24 mouse cellular contexts compared by ENCODE assay signal in the genomic region with DNA sequence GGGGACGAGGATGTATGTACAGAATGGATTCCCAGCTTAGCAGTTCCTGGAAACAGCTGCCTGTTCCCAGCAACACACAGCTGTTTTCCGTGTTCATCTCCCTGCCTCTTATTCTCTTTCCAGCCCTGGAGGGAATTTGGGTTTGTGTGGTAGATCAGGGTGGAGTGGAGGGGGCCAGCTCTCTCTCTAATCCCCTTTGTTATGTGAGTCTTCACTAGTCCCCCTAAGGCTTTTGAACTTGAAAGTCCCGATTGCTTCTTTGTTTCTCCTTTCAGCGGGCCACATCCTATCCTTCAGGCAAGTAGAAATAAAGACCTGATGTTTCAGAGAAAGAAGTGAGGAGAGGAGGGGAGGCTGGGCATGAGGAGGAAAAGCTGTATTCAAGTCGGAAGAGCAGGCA. TPM values are rescaled to one million over a fixed set of nuclear protein-coding genes. Genes with fewer than 3 reads are reported as not detected.
DNase-seq lines count a peak whose midpoint lies in the region; ATAC-seq and TF ChIP-seq lines count a peak whose summit lies in the region.
"Had no signal": no experiment of that assay in that cellular context is flagged by ENCODE, and none has a peak within 500 bp of the region (broad histone marks: within the 10 kb centered on the region; RNA-seq: fewer than 3 reads in every experiment).

No protein-coding gene starts in this region.

- no peak overlapping the region for H3K9ac ChIP-seq in embryonic facial prominence, embryonic 15.5 days
- H3K9ac ChIP-seq: hindbrain, embryonic 14.5 days; limb, embryonic 15.5 days; liver, embryonic 15.5 days; neural tube, embryonic 13.5 days had no signal

- no peak overlapping the region for H3K4me3 ChIP-seq in embryonic facial prominence, embryonic 15.5 days (replicated peaks)
- no peak overlapping the region for H3K4me3 ChIP-seq in heart, embryonic 10.5 days
- H3K4me3 ChIP-seq: limb, embryonic 15.5 days; liver, embryonic 15.5 days; myocyte; neural tube, embryonic 13.5 days had no signal

- peak overlapping the region; percentile 44 for H3K27ac ChIP-seq in embryonic facial prominence, embryonic 15.5 days (replicated peaks)
- no peak overlapping the region for H3K27ac ChIP-seq in heart, embryonic 10.5 days
- H3K27ac ChIP-seq: hindbrain, embryonic 14.5 days; limb, embryonic 15.5 days; liver, embryonic 15.5 days; neural tube, embryonic 13.5 days had no signal

- peak; percentile 64 for DNase-seq in retina, postnatal 1 day
- DNase-seq in retina, embryonic 14.5 days (ENCODE audit: low spot score), result no peak
- peak; percentile 34 for DNase-seq in brain, embryonic 14.5 days (ENCODE audit: low read depth)
- DNase-seq in kidney, adult 18-20 months, result no peak
- DNase-seq in heart, embryonic 10.5 days (ENCODE audit: low spot score), result no peak
- DNase-seq in left cerebral cortex, postnatal 25 days (ENCODE audit: low spot score in 2 of 2), result no peak
- DNase-seq: adrenal gland, postnatal 36 days; cerebellum, adult 11-12 months; cerebellum, postnatal 14 days; gastrocnemius, postnatal 25 days; heart, adult 18-20 months; kidney, adult 8-10 months; kidney, postnatal 10 days; lung, postnatal 4 days; right cerebral cortex, adult 18-20 months; right cerebral cortex, postnatal 4 days; thymus, postnatal 14 days had no signal

- no peak for TF ChIP-seq CTCF in brain, embryonic 14.5 days (IDR thresholded peaks at IDR 0.05; ENCODE audit: borderline replicate concordance, extremely low read depth, insufficient read depth, insufficient read length)

- peak; percentile 31; the same call in 1 of the 2 replicates for ATAC-seq in embryonic facial prominence, embryonic 15.5 days (ENCODE audit: insufficient number of reproducible peaks, low FRiP score, low TSS enrichment, low read depth)

- H3K4me2 ChIP-seq in embryonic facial prominence, embryonic 15.5 days (replicated peaks), result no peak overlapping the region
- H3K4me2 ChIP-seq: hindbrain, embryonic 14.5 days; limb, embryonic 15.5 days; liver, embryonic 15.5 days; neural tube, embryonic 13.5 days had no signal

- 7% methylated on average over 5 of the region's 5 CpGs for WGBS in embryonic facial prominence, embryonic 15.5 days
- 28% methylated on average over 5 of the region's 5 CpGs for WGBS in heart, embryonic 10.5 days

- no peaks in the 10 kb centered on the region for H3K9me3 ChIP-seq in embryonic facial prominence, embryonic 15.5 days (replicated peaks)
- H3K9me3 ChIP-seq in heart, embryonic 10.5 days, result no peaks in the 10 kb centered on the region
- H3K9me3 ChIP-seq: limb, embryonic 15.5 days; liver, embryonic 15.5 days; neural tube, embryonic 13.5 days had no signal

- no peaks in the 10 kb centered on the region for H3K27me3 ChIP-seq in embryonic facial prominence, embryonic 15.5 days
- peaks cover 97% of the 10 kb centered on the region for H3K27me3 ChIP-seq in heart, embryonic 10.5 days (ENCODE audit: insufficient read depth, poor library complexity, severe bottlenecking)
- H3K27me3 ChIP-seq: limb, embryonic 15.5 days; neural tube, embryonic 13.5 days had no signal

- no peaks in the 10 kb centered on the region for H3K36me3 ChIP-seq in embryonic facial prominence, embryonic 15.5 days
- H3K36me3 ChIP-seq in heart, embryonic 10.5 days, result no peaks in the 10 kb centered on the region
- H3K36me3 ChIP-seq: limb, embryonic 15.5 days; liver, embryonic 15.5 days; neural tube, embryonic 13.5 days had no signal

- intact Hi-C loops in left cerebral cortex, postnatal 25 days (cut with DNase I), result no loop called here

- H3K4me1 ChIP-seq in embryonic facial prominence, embryonic 15.5 days, result peaks cover 21% of the 10 kb centered on the region
- peaks cover 8% of the 10 kb centered on the region for H3K4me1 ChIP-seq in heart, embryonic 10.5 days
- H3K4me1 ChIP-seq: liver, embryonic 15.5 days had no signal

- TF ChIP-seq POLR2A in brain, embryonic 14.5 days (IDR thresholded peaks at IDR 0.05; ENCODE audit: borderline replicate concordance, extremely low read depth, insufficient read depth, insufficient read length, poor library complexity, severe bottlenecking), result no peak

RNA-seq across cellular contexts. Expression of a gene that starts 24.7 kb away (rescaled TPM):
- polyA plus RNA-seq in brain, embryonic 14.5 days (2012; rRNA removed), result 22.3 and 37.8 TPM in 2 replicates
- 85.9 and 98.1 TPM in 2 replicates for polyA plus RNA-seq in embryonic facial prominence, embryonic 15.5 days (2015; fragmentation: Nextera tagmentation; extraction: Ambion mirVana)
- 20.8 and 30.1 TPM in 2 replicates for polyA plus RNA-seq in heart, embryonic 10.5 days (2016; fragmentation: Nextera tagmentation; extraction: Ambion mirVana)
- 100 to 1,000 TPM in 1 of 2 experiments, 10 to 100 TPM in 1; 99.5 to 124 TPM for total RNA-seq in left cerebral cortex, postnatal 25 days (2021)
- polyA plus RNA-seq: C2C12 had no signal

RNA-seq across cellular contexts. Expression of a gene that starts 45.0 kb away (rescaled TPM):
- polyA plus RNA-seq in brain, embryonic 14.5 days (2012; rRNA removed), result 1,464 and 1,575 TPM in 2 replicates
- 49.6 and 64.0 TPM in 2 replicates for polyA plus RNA-seq in embryonic facial prominence, embryonic 15.5 days (2015; fragmentation: Nextera tagmentation; extraction: Ambion mirVana)
- polyA plus RNA-seq in heart, embryonic 10.5 days (2016; fragmentation: Nextera tagmentation; extraction: Ambion mirVana), result 93.3 and 116 TPM in 2 replicates
- 100 to 1,000 TPM; 903 to 958 TPM for total RNA-seq in left cerebral cortex, postnatal 25 days (2021)

Comparison
In these comparisons a context has a peak if more than half of its experiments do, and no peak if none do; other contexts are left out.
1. DNase-seq: peak in retina, postnatal 1 day (single experiment) and brain, embryonic 14.5 days (single experiment); none in retina, embryonic 14.5 days (single experiment), kidney, adult 18-20 months (single experiment), heart, embryonic 10.5 days (single experiment) and left cerebral cortex, postnatal 25 days (0 of 2).
2. RNA of a gene that starts 45.0 kb away (polyA plus RNA-seq): 1,464 to 1,575 TPM in brain, embryonic 14.5 days; 93.3 to 116 TPM in heart, embryonic 10.5 days and 49.6 to 64.0 TPM in embryonic facial prominence, embryonic 15.5 days; every median in the first group is over 10 times any median in the second.